Mouse (Mus musculus) central nervous system, embryonic 11.5 days (tissue): ENCODE data around the gene Rpgrip1. TPM values are rescaled to one million over a fixed set of nuclear protein-coding genes. Genes with fewer than 3 reads are reported as not detected.

Experiments used
- polyA plus RNA-seq: library from polyadenylated mRNA; depleted of rRNA; stranded (reverse); fragments of >200 nt; gene quantifications from 2 replicates; pipeline ENCODE4 v1.2.3, GENCODE M21; 2012; rRNA removed

The Rpgrip1 gene
- 0.92 and 2.0 TPM in 2 replicates for polyA plus RNA-seq

DNA sequence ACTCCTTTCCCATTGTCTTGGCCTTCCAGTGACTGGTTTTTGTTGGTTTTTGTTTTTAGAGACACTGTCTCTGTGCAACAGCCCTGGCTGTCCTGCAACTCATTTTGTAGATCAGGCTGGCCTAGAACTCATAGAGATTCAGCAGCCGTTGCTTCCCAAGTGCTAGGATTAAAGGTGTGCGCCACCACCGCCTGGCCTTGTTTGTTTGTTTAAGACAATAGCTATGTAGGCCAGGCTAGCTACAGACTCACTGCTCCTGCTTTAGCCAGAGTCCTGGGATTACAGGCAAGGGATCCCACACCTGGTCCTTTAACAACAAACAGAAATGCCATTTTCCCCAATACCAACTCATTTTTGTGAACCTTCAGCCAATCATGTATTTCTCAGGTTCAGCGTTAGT, at the start of gene Rpgrip1:
Gene Rpgrip1 (plus strand): TSS at position 359 of the 400 bp plus-strand sequence.

DNA sequence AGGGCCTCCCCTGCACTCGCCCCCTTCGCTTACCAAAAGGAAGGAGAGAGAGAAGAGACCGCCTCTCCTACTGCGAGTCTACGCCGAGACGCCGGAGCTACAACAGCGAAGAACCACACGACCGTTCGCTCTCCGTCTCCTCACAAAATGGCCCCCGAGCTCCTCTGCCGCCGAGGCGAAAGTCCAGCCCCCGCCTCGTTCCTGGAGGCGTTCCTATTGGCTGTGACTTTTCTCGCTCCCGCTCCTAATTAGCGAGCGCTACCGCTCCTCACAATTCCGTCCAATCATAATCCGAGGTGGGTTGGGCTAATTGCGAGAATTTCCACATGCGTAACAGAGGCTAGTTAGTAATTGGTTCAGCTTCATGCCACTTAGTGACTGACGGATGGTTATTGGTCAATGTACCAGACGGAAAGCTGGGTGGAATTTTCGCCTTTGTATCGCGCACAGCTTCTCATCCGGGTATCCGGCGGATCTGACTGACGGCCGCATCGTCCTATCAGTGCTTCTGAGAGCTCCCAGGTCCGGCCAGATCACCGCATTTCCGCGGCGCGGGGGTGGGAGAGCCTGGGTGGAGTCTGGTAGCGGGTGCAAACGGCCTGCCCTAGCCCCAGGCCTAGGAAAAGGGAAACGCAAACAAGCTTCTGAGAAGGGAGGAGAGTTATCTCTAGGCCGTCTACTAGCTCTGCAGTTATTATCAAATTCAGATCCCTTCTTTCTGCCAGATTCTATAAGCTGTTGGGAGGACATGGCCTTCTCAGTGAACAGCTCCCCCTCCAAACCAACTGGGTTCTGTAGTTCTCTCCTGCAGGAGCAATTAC, 6.4 kb upstream of the Rpgrip1 start, which contains the start of gene Hnrnpc:
Gene Hnrnpc (minus strand): TSS at position 173 of the 821 bp plus-strand sequence.

DNA sequence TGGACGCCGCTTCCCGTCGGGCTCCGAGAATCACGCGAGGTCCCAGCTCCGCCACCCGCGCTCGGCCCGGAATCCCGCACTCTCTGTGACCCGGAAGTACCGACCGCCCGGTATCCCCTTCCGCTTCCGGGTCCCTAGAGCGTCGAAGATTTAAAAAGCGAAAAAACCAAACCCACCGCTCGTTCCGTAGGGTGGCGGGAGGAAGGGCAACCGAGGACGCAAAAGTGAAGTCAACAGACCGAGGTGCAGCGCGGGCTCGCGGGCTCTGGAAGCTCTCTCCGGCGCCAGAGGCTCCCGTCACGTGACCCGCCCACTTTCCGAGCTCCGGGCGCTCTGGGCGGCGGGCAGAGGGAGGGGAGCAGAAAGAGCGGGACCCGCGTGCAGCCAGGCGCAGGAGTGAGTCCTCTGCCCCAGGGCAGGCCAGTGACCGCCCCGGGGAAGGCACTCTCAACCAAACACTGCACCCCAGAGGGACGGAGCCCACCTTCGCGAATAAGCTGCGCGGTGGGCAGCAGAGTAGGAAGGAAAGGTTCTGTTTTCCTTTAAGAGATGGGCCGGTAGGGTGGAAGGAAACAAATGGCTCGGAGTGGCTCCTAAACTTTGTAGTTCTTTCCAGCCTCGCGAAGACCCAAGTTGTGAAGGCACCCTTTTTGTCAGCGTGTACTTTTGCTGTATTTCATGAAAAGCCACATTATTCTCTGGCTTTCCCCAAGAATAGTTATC, 86.8 kb downstream of the Rpgrip1 start, which contains the start of gene Supt16:
Gene Supt16 (minus strand): TSS at position 261 of the 723 bp plus-strand sequence.

Other genes starting within 250 kb of the Rpgrip1 start
- gene Mettl17, start 225.9 kb upstream of the Rpgrip1 start, polyA plus RNA-seq: 40.3 and 57.0 TPM in 2 replicates
- gene Slc39a2, start 217.8 kb upstream of the Rpgrip1 start, polyA plus RNA-seq: 3.3 and 3.7 TPM in 2 replicates
- gene Ndrg2, start 196.5 kb upstream of the Rpgrip1 start, polyA plus RNA-seq: 10.3 and 13.9 TPM in 2 replicates
- gene Tppp2, start 192.3 kb upstream of the Rpgrip1 start, polyA plus RNA-seq: not detected in 2 replicates
- not detected in 2 replicates for gene Rnase13, start 187.9 kb upstream of the Rpgrip1 start, polyA plus RNA-seq
- gene Arhgef40, start 126.0 kb upstream of the Rpgrip1 start, polyA plus RNA-seq: 94.3 and 142 TPM in 2 replicates
- gene Tmem253, start 95.0 kb upstream of the Rpgrip1 start, polyA plus RNA-seq: 1.6 and 1.7 TPM in 2 replicates
- 172 and 232 TPM in 2 replicates for gene Zfp219, start 90.0 kb upstream of the Rpgrip1 start, polyA plus RNA-seq
- not detected in 2 replicates for gene Olfr221, start 68.2 kb upstream of the Rpgrip1 start, polyA plus RNA-seq
- 691 and 1,274 TPM in 2 replicates for gene Hnrnpc, start 6.7 kb upstream of the Rpgrip1 start, polyA plus RNA-seq
- 88.7 and 139 TPM in 2 replicates for gene Supt16, start 86.7 kb downstream of the Rpgrip1 start, polyA plus RNA-seq
- 74.1 and 82.3 TPM in 2 replicates for gene Chd8, start 147.1 kb downstream of the Rpgrip1 start, polyA plus RNA-seq
- 28.4 and 39.3 TPM in 2 replicates for gene Tox4, start 168.4 kb downstream of the Rpgrip1 start, polyA plus RNA-seq
- 30.9 and 33.6 TPM in 2 replicates for gene Rab2b, start 168.8 kb downstream of the Rpgrip1 start, polyA plus RNA-seq
- gene Mettl3, start 194.4 kb downstream of the Rpgrip1 start, polyA plus RNA-seq: 58.3 and 65.0 TPM in 2 replicates
- gene Sall2, start 218.1 kb downstream of the Rpgrip1 start, polyA plus RNA-seq: 52.9 and 56.9 TPM in 2 replicates
- not detected in 2 replicates for gene Olfr1513, start 245.7 kb downstream of the Rpgrip1 start, polyA plus RNA-seq